Comparison of ENCODE assay signal across 8 mouse cellular contexts in the genomic region with DNA sequence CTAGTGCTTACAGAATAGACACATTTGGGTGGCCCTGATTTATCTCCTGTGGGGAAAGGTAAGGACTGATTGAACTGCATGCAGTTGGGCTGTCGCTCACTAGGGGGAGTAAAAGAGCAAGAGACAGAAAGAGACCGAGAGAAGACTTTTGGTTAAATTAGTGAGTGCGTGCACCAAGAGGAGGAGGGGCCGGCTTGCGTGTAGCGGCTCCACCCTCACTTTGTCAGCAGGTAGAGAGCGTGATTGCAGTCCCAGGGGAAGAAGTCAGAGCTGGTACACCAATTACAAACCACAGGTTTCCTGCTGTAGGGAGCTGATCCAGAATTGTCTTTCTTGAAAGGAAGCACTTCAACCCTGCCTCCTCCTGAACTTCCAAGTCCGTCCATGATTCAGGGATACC. TPM values are rescaled to one million over a fixed set of nuclear protein-coding genes. Genes with fewer than 3 reads are reported as not detected.
DNase-seq lines count a peak whose midpoint lies in the region; ATAC-seq lines count a peak whose summit lies in the region.

Gene Rnf43, plus strand, starts transcription at position 316 of the 400 bp plus-strand sequence.

- peaks cover 0 to 4% of the 10 kb centered on the region in 2 experiments; a peak in 2 of 4 replicates for H3K4me1 ChIP-seq in heart, embryonic 14.5 days (ENCODE audit: control insufficient read depth in 2 of 2, insufficient read depth in 2 of 2, low read length in 2 of 2)
- H3K4me1 ChIP-seq in liver, embryonic 13.5 days (replicated peaks), result peaks cover 8% of the 10 kb centered on the region
- no peaks in the 10 kb centered on the region for H3K4me1 ChIP-seq in stomach, embryonic 16.5 days (ENCODE audit: control insufficient read depth, insufficient read depth, low read length)

- H3K27ac ChIP-seq in heart, embryonic 14.5 days (replicated peaks in 1 of 2; ENCODE audit: control insufficient read depth in 1 of 2, insufficient read depth in 1 of 2, low read depth in 2 of 2, low read length in 2 of 2), result no peak within 1 kb of the TSS
- H3K27ac ChIP-seq in liver, embryonic 13.5 days, result no peak within 1 kb of the TSS
- H3K27ac ChIP-seq in stomach, embryonic 16.5 days (ENCODE audit: low read length), result peak within 1 kb of the TSS; percentile 69

- H3K4me3 ChIP-seq in heart, embryonic 14.5 days (ENCODE audit: control insufficient read depth in 1 of 2, insufficient read depth in 1 of 2, low read depth in 1 of 2, low read length in 2 of 2), result peak within 1 kb of the TSS; percentile 37 to 50
- H3K4me3 ChIP-seq in liver, embryonic 13.5 days (replicated peaks), result peak within 1 kb of the TSS; percentile 51
- peak within 1 kb of the TSS; percentile 47 for H3K4me3 ChIP-seq in stomach, embryonic 16.5 days (replicated peaks; ENCODE audit: low read length)

- WGBS in heart, embryonic 14.5 days, result under 1% methylated on average over 8 of the region's 8 CpGs
- under 1% methylated on average over 8 of the region's 8 CpGs for WGBS in liver, embryonic 13.5 days (ENCODE audit: insufficient replicate concordance)
- 0% methylated on average over 8 of the region's 8 CpGs for WGBS in stomach, embryonic 16.5 days

- peak; percentile 99 for ATAC-seq in CD4-positive, CD25-positive, alpha-beta regulatory T cell, adult 4 months
- ATAC-seq in heart, embryonic 14.5 days (ENCODE audit: insufficient number of reproducible peaks, insufficient read depth, low FRiP score, low read depth), result 0 out of 2 replicates have a peak, but pooled peaks have one; percentile 35
- ATAC-seq in liver, embryonic 13.5 days (ENCODE audit: low read depth), result peak; percentile 90
- ATAC-seq in stomach, embryonic 16.5 days (ENCODE audit: insufficient read depth, low FRiP score), result peak; percentile 96

- H3K9ac ChIP-seq in heart, embryonic 14.5 days (ENCODE audit: low read length), result peak within 1 kb of the TSS; percentile 52
- H3K9ac ChIP-seq in liver, embryonic 13.5 days, result peak within 1 kb of the TSS; percentile 53
- H3K9ac ChIP-seq in stomach, embryonic 16.5 days (ENCODE audit: low read length), result peak within 1 kb of the TSS; percentile 68

- H3K27me3 ChIP-seq in heart, embryonic 14.5 days (ENCODE audit: control insufficient read depth, insufficient read depth, low read length), result peaks cover 10% of the 10 kb centered on the region
- no peaks in the 10 kb centered on the region; the same call in 1 of the 2 replicates for H3K27me3 ChIP-seq in liver, embryonic 13.5 days
- H3K27me3 ChIP-seq in stomach, embryonic 16.5 days (ENCODE audit: control insufficient read depth, insufficient read depth, low read length), result no peaks in the 10 kb centered on the region

- no peaks in the 10 kb centered on the region for H3K9me3 ChIP-seq in heart, embryonic 14.5 days (ENCODE audit: control insufficient read depth, low read length)
- H3K9me3 ChIP-seq in liver, embryonic 13.5 days (replicated peaks), result no peaks in the 10 kb centered on the region
- no peaks in the 10 kb centered on the region for H3K9me3 ChIP-seq in stomach, embryonic 16.5 days (replicated peaks; ENCODE audit: control insufficient read depth, low read length)

- H3K36me3 ChIP-seq in heart, embryonic 14.5 days (ENCODE audit: control insufficient read depth, insufficient read depth, low read length), result no peaks in the 10 kb centered on the region
- no peaks in the 10 kb centered on the region for H3K36me3 ChIP-seq in liver, embryonic 13.5 days
- no peaks in the 10 kb centered on the region for H3K36me3 ChIP-seq in stomach, embryonic 16.5 days (ENCODE audit: control insufficient read depth, insufficient read depth, low read length)

- peak within 1 kb of the TSS; percentile 73 for H3K4me2 ChIP-seq in heart, embryonic 14.5 days (ENCODE audit: low read length)
- peak within 1 kb of the TSS; percentile 56 for H3K4me2 ChIP-seq in liver, embryonic 13.5 days
- peak within 1 kb of the TSS; percentile 51 for H3K4me2 ChIP-seq in stomach, embryonic 16.5 days (ENCODE audit: low read depth, low read length)

- peak; percentile 75 for DNase-seq in c-Kit-negative CD71-positive TER-119-positive erythroid progenitor cells, embryonic 14.5 days (ENCODE audit: low read depth, low spot score)
- DNase-seq in fibroblast of lung, adult 2 months (ENCODE audit: low read depth), result peak; percentile 48
- peak; percentile 91 for DNase-seq in kidney, postnatal 14 days
- DNase-seq in liver, embryonic 13.5 days, result peak; percentile 78
- DNase-seq in neural tube, embryonic 10.5 days (ENCODE audit: extremely low spot score, low spot score), result peak; percentile 80

RNA-seq across cellular contexts. Expression of gene Rnf43, which starts in this region (rescaled TPM):
- 10 to 100 TPM; 24.9 to 25.4 TPM for polyA plus RNA-seq in CD4-positive, CD25-positive, alpha-beta regulatory T cell, adult 4 months (2017; shearing (Covaris generic))
- 0.47 and 0.55 TPM in 2 replicates for polyA plus RNA-seq in heart, embryonic 14.5 days (2014; fragmentation: Nextera tagmentation; extraction: Ambion mirVana)
- polyA plus RNA-seq in liver, embryonic 13.5 days (2015; fragmentation: Nextera tagmentation; extraction: Ambion mirVana), result 3.8 and 5.5 TPM in 2 replicates
- polyA plus RNA-seq in stomach, embryonic 16.5 days (2015; fragmentation: Nextera tagmentation; extraction: Ambion mirVana), result 14.7 and 16.9 TPM in 2 replicates

Comparison
In these comparisons a context has a peak if more than half of its experiments do, and no peak if none do; other contexts are left out.
1. Peak in ATAC-seq, H3K4me3 ChIP-seq, H3K9ac ChIP-seq and H3K4me2 ChIP-seq in heart, embryonic 14.5 days; RNA of the gene not detected or under 1 TPM.
2. ATAC-seq: peak in every context shown above with its lines; median percentile 99 in CD4-positive, CD25-positive, alpha-beta regulatory T cell, adult 4 months; 96 in stomach, embryonic 16.5 days; 90 in liver, embryonic 13.5 days; 35 in heart, embryonic 14.5 days.